Mouse (Mus musculus) intestine, embryonic 14.5 days (tissue): Measurements from ENCODE around the gene Ubap1. TPM values are rescaled to one million over a fixed set of nuclear protein-coding genes. Genes with fewer than 3 reads are reported as not detected.

Source experiments
- ATAC-seq: fragments of 200-750 bp; cut with Nextera tagmentation; replicated peaks from 2 replicates; pipeline ENCODE4 v1.8.0; 2017; ENCODE audit warnings: low read depth, moderate number of reproducible peaks, moderate TSS enrichment, moderate library complexity; ENCODE audit not compliant: low FRiP score, low TSS enrichment
- DNase-seq: peaks from one replicate; pipeline ENCODE4 v3.0.0-alpha.2; 2018; ENCODE audit warnings: low spot score
- H3K27ac ChIP-seq: fragments of 300-500 bp; sonication (generic); 2 replicates; pipeline ENCODE4 v1.5.1; 2014; ENCODE audit warnings: low read depth, mild to moderate bottlenecking, control low read depth
- H3K27me3 ChIP-seq: fragments of 300-500 bp; sonication (generic); replicated peaks from 2 replicates; pipeline ENCODE4 v1.6.1; 2014; ENCODE audit warnings: low read length, control low read depth; ENCODE audit not compliant: control insufficient read depth, insufficient read depth
- H3K36me3 ChIP-seq: fragments of 300-500 bp; sonication (generic); 2 replicates; pipeline ENCODE4 v1.6.1; 2014; ENCODE audit warnings: low read length, control low read depth; ENCODE audit not compliant: control insufficient read depth, insufficient read depth
- H3K4me1 ChIP-seq: fragments of 300-500 bp; sonication (generic); replicated peaks from 2 replicates; pipeline ENCODE4 v1.6.1; 2014; ENCODE audit warnings: low read length, control low read depth, mixed read lengths; ENCODE audit not compliant: control insufficient read depth, insufficient read depth
- H3K4me2 ChIP-seq: fragments of 300-500 bp; sonication (generic); 2 replicates; pipeline ENCODE4 v1.6.1; 2014; ENCODE audit warnings: low read length
- H3K4me3 ChIP-seq: fragments of 300-500 bp; sonication (generic); 2 replicates; pipeline ENCODE4 v1.5.1; 2014; ENCODE audit warnings: low read depth, low read length, control low read depth, mixed read lengths
- H3K9ac ChIP-seq: fragments of 300-500 bp; sonication (generic); 2 replicates; pipeline ENCODE4 v1.6.1; 2014; ENCODE audit warnings: mild to moderate bottlenecking, low read length
- H3K9me3 ChIP-seq: fragments of 300-500 bp; sonication (generic); 2 replicates; pipeline ENCODE4 v1.6.1; 2016; ENCODE audit warnings: low read length, control low read depth; ENCODE audit not compliant: control insufficient read depth
- WGBS: fragments of 180-500 bp; shearing (Covaris S2); extraction: QIAGEN DNeasy Blood & Tissue Kit; methylation state at CpG from one replicate; pipeline ENCODE4 v1.1.7; 2014; 5-methylcytosine and 5-hydroxymethylcytosine counted together
- polyA plus RNA-seq: library from polyadenylated mRNA; unstranded; fragments of >200 nt; fragmentation: Nextera tagmentation; extraction: Ambion mirVana; gene quantifications from 2 replicates; pipeline ENCODE4 v1.2.1, GENCODE M21; 2014

Gene Ubap1
- polyA plus RNA-seq, 1 experiment from 2014 or later = 50.5 TPM

DNA sequence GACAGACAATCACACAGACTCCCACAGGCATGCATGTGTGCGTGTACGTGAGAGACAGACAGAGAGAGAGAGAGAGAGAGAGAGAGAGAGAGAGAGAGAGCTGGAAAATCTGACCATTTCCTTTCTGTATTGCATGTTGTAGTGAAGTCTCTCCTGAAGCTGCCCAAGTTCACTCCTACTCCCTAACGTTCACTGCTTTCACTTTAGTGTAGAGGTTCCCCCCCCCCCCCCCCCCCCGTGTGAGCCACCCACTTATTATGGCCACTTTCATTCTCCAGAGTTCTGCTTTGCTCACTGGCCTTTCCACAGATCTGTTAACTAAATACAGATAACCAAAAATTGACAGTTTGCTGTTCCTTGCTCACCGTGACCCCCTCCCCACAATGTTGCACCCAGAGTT, 957 bp upstream of the Ubap1 start:
- no peak for DNase-seq
- Histone ChIP-seq H3K4me1 (peaks cover 8% of the 10 kb centered on the region), H3K4me3 (no peak overlapping the region), H3K36me3 (0 out of 2 replicates have a peak, but pooled peaks cover 6% of the 10 kb centered on the region), H3K4me2 (peak overlapping the region; percentile 39), H3K9me3 (no peaks in the 10 kb centered on the region), H3K9ac (no peak overlapping the region), H3K27me3 (no peaks in the 10 kb centered on the region), H3K27ac (peak overlapping the region; percentile 4)
- no peak for ATAC-seq
- 31% methylated on average over 4 of the region's 5 CpGs for WGBS

- no peak for DNase-seq
- H3K27me3 ChIP-seq = no peaks in the 10 kb centered on the region
- H3K36me3 ChIP-seq = 0 out of 2 replicates have a peak, but pooled peaks cover 6% of the 10 kb centered on the region
- WGBS = under 1% methylated on average over 28 of the region's 28 CpGs
- H3K4me3 ChIP-seq = peak overlapping the region; percentile 72
- peak overlapping the region; percentile 71 for H3K9ac ChIP-seq
- no peaks in the 10 kb centered on the region for H3K9me3 ChIP-seq
- peaks cover 8% of the 10 kb centered on the region for H3K4me1 ChIP-seq
- peak overlapping the region; percentile 93 for H3K27ac ChIP-seq
- peak overlapping the region; percentile 76 for H3K4me2 ChIP-seq
- ATAC-seq = no peak; the same call in none of the 2 replicates
Measured at GRCm38 (mm10) chr4:41349199-41349591, 399 bp downstream of the Ubap1 start.

DNA sequence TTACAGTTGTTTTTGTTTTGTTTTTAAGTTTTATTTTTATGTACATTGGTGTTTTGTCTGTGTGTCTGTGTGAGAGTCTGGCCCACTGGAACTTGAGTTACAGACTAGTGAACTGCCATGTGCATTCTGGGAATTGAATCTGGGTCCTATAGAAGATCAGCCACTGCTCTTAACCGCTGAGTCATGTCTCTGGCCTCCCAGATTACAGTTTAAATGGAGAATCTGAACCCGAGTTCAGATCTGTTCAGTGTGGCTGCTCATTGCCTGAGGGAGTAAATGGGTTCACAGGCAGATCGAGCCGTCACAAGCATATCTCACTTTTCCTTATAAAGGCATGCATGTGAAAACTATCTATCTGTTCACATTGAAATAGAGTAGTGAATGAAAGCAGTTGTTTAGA, 4.0 kb downstream of the Ubap1 start:
- 92% methylated on average over 4 of the region's 4 CpGs for WGBS
- Histone ChIP-seq H3K27me3 (no peaks in the 10 kb centered on the region), H3K36me3 (peaks cover 14% of the 10 kb centered on the region; the same call in 1 of the 2 replicates), H3K9me3 (no peaks in the 10 kb centered on the region), H3K27ac (no peak overlapping the region), H3K4me3 (no peak overlapping the region), H3K9ac (no peak overlapping the region), H3K4me1 (peaks cover 8% of the 10 kb centered on the region; the same call in 1 of the 2 replicates), H3K4me2 (no peak overlapping the region)
- DNase-seq = no peak
- no peak for ATAC-seq

DNA sequence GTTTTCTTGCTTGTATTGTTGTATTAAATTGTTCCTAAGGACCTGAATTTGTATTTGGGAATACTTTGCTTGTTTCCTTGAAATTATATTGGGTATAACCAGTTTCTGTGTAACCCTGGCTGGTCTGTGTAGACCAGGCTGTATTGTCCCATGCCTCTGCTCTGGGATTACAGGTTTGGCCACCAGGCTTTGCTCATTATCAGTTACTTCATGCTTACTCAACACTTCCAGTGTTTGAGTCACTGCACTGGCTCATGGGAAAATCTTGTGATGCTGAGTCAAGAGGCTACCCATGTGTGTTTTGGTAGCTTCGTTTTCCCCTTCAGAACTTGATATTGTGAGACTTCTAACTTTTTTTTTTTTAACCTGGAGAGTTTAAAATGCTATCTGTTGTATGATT, 4.5 kb downstream of the Ubap1 start:
- WGBS = 98% methylated on average over 1 of the region's 1 CpGs
- Histone ChIP-seq H3K4me2 (no peak overlapping the region), H3K4me3 (no peak overlapping the region), H3K27me3 (no peaks in the 10 kb centered on the region), H3K9ac (no peak overlapping the region), H3K36me3 (peaks cover 14% of the 10 kb centered on the region; the same call in 1 of the 2 replicates), H3K4me1 (peaks cover 8% of the 10 kb centered on the region; the same call in 1 of the 2 replicates), H3K27ac (no peak overlapping the region), H3K9me3 (no peaks in the 10 kb centered on the region)
- ATAC-seq (no peak), DNase-seq (no peak)

DNA sequence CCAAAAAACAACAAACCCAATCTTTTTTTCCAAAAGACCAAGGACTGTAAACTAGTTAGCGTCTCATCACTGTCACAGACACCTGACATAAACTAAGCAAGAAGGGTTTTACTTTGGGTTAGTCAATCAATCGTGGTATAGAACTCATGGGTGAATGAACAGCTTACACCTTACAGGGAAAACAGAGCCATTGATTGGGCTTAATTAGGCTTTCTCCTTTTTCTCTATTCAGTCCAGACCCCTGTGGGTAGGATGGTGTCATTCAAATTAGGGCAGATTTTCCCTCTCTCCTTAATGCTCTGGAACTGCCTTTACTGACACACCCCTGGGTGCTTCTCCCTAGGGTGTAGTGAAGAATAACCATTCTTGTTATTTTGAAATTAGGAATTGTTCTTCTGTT, 8.4 kb downstream of the Ubap1 start:
- peaks cover 12% of the 10 kb centered on the region; the same call in 1 of the 2 replicates for H3K36me3 ChIP-seq
- ATAC-seq (no peak), DNase-seq (no peak)
- H3K9me3 ChIP-seq = no peaks in the 10 kb centered on the region
- H3K9ac ChIP-seq = no peak overlapping the region
- H3K4me2 ChIP-seq = no peak overlapping the region
- no peaks in the 10 kb centered on the region for H3K4me1 ChIP-seq
- no peak overlapping the region for H3K4me3 ChIP-seq
- no peak overlapping the region for H3K27ac ChIP-seq
- WGBS = 94% methylated on average over 2 of the region's 2 CpGs
- no peaks in the 10 kb centered on the region for H3K27me3 ChIP-seq

- 73% methylated on average over 2 of the region's 2 CpGs for WGBS
- no peak for ATAC-seq
- no peaks in the 10 kb centered on the region for H3K27me3 ChIP-seq
Measured at GRCm38 (mm10) chr4:41358669-41359068, 9.9 kb downstream of the Ubap1 start.

DNA sequence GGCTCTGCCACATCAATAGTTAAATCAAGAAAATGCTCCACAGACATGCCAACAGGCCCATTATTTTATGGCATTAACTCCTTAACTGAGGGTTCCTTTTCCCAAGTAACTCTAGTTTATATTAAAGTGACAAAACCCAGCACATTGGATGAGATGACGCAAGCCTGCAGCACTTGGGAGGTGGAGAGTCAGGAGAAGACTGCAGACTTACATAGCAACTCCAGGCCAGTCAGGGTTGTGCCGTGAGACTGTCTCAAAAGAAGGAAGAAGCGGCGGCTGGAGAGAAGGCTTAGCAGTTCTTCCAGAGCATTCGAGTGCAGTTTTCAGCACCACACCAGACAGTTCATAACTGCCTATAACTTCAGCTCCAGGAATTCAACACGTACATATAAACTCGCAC, 10.6 kb downstream of the Ubap1 start:
- Histone ChIP-seq H3K4me3 (no peak overlapping the region), H3K27ac (no peak overlapping the region), H3K9ac (no peak overlapping the region), H3K4me2 (no peak overlapping the region), H3K36me3 (peaks cover 8% of the 10 kb centered on the region; the same call in 1 of the 2 replicates), H3K4me1 (no peaks in the 10 kb centered on the region), H3K9me3 (no peaks in the 10 kb centered on the region), H3K27me3 (no peaks in the 10 kb centered on the region)
- no peak for ATAC-seq
- no peak for DNase-seq
- WGBS = 69% methylated on average over 7 of the region's 7 CpGs

More at GRCm38 (mm10) chr4:41358669-41359068, 9.9 kb downstream of the Ubap1 start:
- Histone ChIP-seq H3K4me1 (no peaks in the 10 kb centered on the region), H3K9ac (no peak overlapping the region), H3K9me3 (no peaks in the 10 kb centered on the region), H3K36me3 (peaks cover 8% of the 10 kb centered on the region; the same call in 1 of the 2 replicates), H3K27ac (no peak overlapping the region), H3K4me2 (no peak overlapping the region), H3K4me3 (no peak overlapping the region)
- DNase-seq = no peak

GRCm38 (mm10) chr4:41361059-41361458, 12.3 kb downstream of the Ubap1 start:
- H3K27me3 ChIP-seq = no peaks in the 10 kb centered on the region
- H3K36me3 ChIP-seq = peaks cover 2% of the 10 kb centered on the region; the same call in 1 of the 2 replicates
- no peak overlapping the region for H3K9ac ChIP-seq
- no peaks in the 10 kb centered on the region for H3K9me3 ChIP-seq
- DNase-seq (no peak), ATAC-seq (no peak)
- 93% methylated on average over 3 of the region's 3 CpGs for WGBS
- no peak overlapping the region for H3K4me2 ChIP-seq
- H3K27ac ChIP-seq = no peak overlapping the region
- no peaks in the 10 kb centered on the region for H3K4me1 ChIP-seq
- H3K4me3 ChIP-seq = no peak overlapping the region

DNA sequence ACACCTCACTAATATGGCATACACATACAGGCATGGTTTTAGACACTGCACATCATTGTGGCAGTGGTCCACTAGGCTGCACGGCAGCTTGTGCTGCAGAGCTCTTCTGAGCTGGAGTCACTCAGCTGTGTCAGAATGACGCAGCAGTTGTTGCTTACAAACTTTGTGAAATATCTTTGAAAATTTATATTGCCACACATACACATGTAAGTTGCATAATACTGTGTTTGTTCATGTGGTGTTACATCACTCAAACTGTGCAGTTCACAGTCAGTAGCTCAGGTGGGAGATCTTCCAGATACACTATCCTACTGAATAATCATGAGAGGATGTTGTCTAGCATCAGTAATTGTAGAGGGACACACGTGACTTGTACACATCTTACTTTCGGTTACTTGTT, 19.4 kb downstream of the Ubap1 start:
- Histone ChIP-seq H3K9ac (no peak overlapping the region), H3K4me2 (no peak overlapping the region), H3K4me1 (no peaks in the 10 kb centered on the region), H3K9me3 (no peaks in the 10 kb centered on the region), H3K4me3 (no peak overlapping the region), H3K36me3 (peaks cover 49% of the 10 kb centered on the region), H3K27me3 (no peaks in the 10 kb centered on the region), H3K27ac (no peak overlapping the region)
- WGBS = 93% methylated on average over 4 of the region's 4 CpGs
- no peak for ATAC-seq
- no peak for DNase-seq
